Mouse (Mus musculus) frontal cortex, adult (tissue): Measurements from ENCODE around the gene Stub1.
A peak's percentile ranks its signal among the peaks of the same experiment; 100 is the strongest.

Experiments
- ATAC-seq: cut with Nextera tagmentation; 2 replicates; pipeline ENCODE4 v1.9.2; 2017; ENCODE audit warnings: mild to moderate bottlenecking, moderate library complexity, mixed read lengths; ENCODE audit not compliant: low TSS enrichment

Stub1 gene

DNA sequence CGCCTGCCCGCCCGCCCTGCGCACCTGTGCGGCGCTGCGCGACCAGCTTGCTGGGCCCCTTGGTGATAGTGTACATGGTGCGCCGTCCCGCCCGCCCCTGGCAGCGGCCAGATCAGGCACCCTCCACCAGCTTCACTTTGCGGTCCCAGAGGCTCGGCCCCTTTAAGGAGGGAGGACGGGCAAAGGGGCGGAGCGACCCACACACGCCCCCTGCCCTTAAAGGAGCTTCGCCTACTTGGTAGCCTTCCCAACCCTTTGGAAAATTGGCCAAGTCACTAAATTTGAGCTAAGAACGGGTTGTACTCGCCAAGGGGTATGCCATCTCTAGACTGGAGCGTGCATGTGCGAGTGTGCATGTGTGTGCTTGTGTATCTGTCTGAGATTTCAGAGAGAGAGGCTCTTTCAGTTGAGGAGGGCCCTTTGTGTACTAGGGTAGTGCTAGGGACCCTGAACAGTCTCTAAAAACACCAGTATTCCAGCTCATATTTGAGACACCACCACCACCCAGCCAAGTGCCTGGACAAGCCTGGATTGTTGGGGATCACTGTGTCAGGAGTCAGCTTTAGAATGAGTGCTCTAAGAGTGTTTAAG lies 35.5 kb upstream of the Stub1 start, which contains the start of gene Mcrip2:
Mcrip2 (minus strand) TSS at position 164 of the 591 bp plus-strand sequence.
- peak; percentile 86 for ATAC-seq

DNA sequence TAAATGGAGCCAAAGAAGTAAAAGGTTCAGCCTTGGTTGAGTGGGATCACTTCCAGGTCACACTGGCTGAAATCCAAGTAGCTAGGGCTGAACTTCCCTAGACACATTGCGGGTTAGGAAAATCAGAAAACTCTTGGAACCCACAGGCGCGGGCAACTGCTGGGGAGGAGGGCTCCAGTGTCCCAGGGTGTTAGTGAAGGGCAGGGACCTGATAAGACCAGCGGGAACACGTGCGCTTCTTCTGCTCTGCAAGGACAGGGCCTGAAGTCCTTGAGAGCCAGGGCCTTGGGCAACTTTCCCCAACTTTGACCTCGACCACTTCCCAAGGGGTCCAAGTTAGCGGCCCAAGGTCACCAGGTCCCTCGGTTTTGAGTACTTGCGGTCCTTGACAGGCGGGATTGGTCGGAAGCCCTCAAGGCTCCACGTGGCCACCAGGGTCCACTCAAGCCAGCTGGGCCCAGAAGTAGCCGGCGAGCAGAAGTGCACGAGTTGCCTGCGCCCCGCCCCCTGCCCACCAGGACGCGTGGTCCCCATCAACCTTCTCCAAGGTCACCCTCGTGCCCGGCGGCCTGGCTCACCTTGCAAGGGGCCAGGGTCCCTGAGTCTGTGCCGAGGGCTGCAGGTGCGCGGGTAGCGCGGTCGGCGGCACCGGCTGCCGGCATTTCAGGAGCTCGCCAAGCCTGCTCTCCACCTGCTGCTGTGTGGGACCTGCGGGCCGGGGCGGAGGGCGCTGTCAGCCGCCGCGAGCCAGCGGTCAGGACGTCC lies 34.8 kb upstream of the Stub1 start:
- ATAC-seq, result peak; percentile 9

DNA sequence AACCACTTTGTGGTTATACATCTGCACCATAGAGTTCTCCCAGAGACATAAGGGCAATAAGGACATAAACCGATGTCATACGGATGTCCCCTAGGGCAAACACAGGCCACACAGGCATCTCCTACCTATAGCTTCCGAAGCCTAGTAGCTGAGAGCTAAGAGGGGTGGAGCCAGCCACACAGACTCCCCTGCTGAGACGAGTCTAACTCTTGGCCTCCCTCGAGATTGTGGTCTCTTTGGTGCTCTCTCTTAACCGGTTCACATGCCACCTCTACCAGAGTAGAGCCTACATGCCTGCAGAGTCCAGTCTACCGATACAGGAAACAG lies 34.3 kb upstream of the Stub1 start:
- no peak for ATAC-seq

DNA sequence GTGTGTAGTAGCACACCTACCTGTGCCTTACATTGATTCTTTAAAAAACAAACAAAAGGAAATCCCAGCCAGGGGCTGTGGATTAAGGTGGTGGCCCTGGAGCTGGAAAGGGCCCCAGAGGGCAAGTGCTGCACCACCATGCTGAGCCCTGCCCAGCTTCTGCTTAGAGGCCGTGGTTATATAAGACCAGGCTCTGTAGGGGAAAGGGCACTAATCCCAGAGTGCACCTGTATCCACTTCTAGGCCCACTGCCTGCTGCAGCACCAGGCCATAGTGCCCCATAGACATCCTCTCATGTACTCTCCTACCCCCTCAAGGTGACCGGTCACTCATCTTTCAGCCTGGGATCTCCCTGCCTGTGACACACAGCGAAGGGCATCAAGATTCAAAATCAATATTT lies 33.0 kb upstream of the Stub1 start:
- ATAC-seq, result no peak

DNA sequence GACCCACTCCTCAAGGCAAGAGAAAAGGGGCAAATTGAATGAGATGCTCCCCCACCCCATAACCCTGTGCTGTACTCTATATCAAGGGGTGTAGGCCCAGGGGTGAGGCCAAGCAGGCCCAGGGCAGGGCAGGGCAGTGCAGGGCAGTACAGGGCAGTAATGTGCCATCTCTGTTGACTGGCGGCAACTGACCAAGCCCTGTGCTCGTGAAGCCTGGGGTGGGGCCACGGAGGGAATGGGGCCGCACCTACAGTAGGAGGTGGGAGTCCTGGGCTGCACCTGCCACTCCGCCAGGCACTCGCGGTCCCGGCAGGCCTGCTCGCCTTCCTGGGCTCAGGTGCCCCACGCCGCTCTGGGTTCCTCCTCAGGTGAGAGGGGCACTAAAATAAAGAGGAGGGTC lies 32.1 kb upstream of the Stub1 start:
- no peak for ATAC-seq

DNA sequence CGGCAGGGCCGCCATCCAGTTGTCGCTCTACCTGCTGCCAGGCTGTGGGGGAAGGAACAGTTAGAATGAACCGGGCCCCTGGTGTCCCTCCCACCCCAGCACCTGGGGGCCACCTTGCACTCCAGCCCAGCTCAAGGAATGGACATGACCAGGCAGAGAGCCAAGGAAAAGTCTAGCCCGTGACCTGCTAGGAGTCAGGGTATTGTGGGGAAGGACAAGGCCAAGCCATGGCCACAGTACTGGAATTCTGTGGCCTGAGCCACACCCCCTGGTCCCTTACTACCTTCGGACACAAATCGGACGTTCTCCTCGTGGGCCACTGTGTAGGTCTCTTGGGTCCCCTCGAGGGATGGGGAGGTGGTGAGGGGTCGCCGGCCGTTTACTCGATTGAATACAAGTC lies 31.1 kb upstream of the Stub1 start:
- no peak for ATAC-seq

DNA sequence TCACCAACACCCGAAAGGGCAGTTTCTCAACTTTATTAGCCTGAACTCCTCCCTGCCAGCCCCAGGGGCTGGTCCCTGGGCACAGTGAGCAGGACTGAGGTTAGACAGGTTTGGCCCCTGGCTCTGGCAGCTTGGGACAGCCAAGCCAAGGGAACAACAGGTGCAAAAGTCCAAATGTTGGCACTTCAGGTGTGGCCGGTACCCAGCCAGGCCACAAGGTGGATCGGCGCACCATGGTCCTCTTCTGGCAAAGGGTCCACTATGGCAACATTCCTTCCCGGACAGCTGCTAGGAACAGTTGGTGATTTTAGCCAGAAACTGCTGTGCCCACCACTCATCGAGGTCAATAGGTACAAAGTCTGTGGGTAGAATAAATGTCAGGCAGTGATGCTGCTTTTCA lies 30.5 kb upstream of the Stub1 start:
- no peak for ATAC-seq

DNA sequence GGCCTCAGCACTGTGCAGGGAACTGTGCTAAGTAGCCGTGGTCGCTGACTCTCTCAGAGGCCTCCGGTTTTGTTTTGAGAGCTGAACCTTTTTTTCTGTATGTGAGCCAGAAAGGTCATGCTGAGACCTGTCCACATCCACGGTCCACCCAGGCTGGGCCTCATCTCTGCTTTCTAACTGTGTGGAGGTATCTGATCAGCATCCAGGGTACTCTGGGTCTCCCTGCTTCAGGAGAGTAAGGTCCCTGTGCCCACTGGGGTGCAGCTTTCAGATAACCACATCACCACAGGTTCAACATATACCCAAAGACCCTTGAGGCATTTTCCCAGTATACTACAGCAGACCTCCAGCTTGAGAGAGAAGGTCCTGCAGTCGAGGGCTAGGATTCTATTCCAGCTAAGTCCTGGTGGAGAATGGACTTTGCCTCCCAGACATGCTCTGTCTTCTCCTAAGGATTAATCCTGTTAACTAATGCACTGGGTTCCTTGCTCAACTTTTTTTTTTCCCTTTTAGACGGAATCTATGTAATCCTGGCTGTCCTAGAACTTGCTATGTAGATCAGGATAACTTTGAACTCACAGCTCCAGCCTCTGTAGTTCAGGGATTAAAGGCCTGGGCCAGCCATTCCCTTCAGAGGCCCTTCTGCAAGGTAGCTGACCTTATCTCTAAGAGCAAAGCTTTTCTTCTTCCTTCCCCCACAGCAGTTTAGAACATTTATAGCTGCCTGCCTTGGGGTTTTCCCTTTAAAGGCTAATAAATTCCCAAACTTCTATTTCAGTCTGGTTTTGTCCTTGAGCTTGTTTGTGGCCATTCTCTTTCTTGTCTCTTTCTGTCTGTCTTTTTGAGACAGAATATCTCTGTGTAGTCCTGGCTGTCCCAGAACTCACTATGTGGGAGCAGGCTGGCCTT lies 28.8 kb upstream of the Stub1 start:
- ATAC-seq, result peak; percentile 20; the same call in 1 of the 2 replicates

DNA sequence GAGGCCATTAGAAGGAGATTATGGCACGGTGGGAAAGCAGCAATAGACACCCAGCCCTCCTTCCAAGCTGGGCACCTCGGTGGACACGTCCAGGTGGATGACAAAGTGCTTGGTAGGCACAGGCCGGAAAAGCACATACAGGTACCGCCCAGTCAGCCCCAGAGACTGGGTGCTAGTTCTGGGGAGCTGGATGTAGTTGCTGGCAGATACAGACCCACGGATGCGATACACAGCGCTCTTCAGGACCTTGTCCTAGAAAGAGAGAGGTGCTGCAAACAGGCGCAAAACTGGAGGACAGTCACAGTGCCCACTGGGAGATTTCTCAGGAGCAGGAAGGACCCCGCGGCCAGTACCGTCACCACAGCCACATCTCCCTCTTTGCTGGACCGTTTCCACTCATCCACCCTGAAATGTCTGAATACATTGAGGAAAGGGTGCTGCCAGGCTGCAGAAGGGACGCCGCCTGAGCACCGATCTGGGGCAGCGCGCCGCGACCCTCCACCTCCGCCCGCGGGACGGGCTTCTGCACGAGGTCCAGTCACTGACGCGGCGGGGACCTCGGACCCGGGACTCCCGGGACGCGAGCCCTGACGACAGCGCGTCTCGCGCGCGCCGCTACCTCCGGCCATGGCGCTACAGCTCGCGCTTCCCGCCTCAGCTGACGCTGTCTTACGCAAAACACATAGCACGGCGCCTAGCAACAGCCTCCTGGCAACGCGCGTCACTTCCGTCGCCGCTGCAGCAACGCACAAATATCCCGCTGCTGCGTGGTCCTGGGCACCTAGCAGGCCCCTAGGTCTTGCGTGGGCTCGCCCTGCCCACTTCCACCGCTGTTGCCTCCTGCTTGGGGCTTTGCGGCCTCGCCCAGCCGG lies 27.9 kb upstream of the Stub1 start, which contains the start of gene Wdr90:
Wdr90 (minus strand) TSS at position 670 of the 872 bp plus-strand sequence.
- peak; percentile 97 for ATAC-seq

DNA sequence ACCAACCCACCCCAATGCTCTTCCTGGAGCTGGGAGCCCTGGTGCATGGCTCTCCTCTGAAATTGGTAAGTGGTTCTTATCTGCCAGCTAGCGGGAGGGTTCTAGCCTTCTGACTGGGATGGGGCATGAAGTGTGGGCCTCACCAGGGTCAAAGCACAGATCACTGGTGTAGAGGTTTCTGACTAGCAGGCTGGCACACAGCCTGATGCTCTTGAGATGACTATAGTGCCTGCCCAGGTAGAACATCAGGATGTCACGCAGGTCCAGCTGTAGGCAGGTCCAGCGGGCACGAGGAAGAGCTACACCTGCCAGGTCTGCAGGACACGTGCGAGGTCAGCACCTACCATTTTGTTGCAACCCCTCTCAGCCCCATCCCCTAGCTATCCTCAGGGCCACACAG lies 27.0 kb upstream of the Stub1 start:
- ATAC-seq, result no peak

DNA sequence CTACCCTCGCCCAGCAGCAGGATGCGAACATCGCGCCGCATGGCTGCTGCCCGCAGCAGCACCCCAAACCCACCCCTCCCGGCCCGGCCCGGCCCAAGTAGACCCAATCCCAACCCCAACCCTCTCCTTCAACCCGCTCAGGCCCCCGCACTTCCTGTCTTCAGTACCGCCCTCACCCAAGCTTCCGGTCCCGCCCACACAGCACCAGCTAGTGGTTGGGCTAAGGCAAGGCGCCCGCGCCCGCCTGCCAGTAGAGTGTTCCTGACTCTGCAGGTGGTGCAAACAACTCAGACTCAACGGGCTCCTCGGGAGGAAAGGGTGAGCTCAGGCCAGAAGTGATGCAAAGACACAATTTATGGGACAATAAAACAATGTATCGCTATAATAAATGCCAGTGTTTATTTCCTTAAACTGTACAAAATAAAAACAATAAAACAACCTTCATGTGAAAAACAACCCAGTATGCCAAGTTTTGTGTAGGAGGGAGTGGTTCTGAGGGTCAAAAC lies 11.2 kb upstream of the Stub1 start, which contains the start of gene Rhot2:
Rhot2 (minus strand) TSS at position 456 of the 506 bp plus-strand sequence.
- ATAC-seq, result peak; percentile 95

DNA sequence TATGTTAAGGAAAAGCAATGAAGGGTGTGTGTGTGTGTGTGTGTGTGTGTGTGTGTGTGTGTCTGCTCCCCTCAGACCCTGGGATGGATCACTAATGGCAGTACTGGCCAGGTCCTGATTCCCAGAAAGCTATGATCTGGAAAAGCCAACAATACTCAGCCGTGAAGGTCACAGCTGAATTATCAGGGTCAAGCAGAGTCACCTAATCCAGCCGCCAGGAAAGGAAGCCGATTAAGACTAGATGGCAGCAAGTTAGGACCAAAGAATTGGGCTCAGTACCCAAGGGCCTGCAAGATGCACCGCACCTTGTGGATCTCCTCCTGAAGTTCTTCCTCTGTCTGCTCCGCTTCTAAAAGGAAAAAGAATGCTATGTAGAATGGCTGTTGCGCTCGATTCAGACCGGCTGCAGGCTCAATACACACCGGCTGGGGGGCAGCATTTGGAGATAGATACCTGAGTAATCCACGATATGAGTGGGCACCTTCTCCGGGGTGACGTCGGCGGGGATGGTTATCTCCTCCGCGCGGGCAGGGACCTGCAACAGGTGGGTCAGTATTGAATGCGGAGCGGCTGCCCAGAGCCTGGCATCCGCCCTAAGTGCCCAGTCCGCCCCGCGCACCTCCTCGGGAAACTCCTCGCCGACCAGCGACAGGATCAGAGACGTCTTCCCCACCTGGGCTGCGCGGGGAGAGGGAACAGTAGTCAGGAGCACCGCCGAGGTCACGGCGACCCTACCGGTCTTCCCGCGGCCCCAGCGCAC lies 10.6 kb upstream of the Stub1 start:
- 0 out of 2 replicates have a peak, but pooled peaks have one; percentile 5 for ATAC-seq

DNA sequence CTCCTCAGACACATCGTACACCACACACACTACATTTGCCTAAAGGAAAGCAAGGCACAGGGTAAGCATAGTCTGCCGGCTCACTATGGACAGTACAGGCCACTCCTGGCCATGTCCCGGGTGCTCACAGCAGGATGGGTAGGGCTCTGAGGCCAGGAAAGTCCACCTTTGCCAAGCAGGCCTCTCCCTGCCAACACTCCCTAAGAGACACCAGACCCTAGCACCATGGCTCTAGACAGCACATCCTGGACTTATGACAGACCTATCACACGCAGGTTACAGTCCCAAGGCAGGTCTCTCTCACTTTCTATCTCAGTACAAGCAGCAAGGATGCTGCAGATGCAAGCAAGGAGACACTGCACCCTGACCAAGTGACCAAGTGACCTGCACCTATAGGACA lies 9.9 kb upstream of the Stub1 start:
- no peak for ATAC-seq

DNA sequence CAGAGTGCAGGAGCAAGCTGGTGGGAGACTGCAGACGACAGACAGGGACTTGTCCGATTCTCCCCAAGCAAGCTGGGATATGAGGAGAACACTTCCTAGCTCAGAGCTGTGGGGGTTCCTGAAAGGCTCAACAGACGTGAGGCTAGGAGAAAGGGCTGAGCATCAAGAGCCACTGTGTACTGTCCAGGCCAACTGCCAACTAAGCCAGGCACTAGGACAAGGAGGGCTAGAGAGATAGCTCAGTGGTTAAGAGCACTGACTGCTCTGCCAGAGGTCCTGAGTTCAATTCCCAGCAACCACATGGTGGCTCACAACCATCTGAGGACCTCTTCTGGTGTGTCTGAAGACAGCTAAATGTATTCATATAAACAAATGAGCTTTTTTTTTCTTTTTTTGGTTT lies 9.3 kb upstream of the Stub1 start:
- ATAC-seq, result no peak

DNA sequence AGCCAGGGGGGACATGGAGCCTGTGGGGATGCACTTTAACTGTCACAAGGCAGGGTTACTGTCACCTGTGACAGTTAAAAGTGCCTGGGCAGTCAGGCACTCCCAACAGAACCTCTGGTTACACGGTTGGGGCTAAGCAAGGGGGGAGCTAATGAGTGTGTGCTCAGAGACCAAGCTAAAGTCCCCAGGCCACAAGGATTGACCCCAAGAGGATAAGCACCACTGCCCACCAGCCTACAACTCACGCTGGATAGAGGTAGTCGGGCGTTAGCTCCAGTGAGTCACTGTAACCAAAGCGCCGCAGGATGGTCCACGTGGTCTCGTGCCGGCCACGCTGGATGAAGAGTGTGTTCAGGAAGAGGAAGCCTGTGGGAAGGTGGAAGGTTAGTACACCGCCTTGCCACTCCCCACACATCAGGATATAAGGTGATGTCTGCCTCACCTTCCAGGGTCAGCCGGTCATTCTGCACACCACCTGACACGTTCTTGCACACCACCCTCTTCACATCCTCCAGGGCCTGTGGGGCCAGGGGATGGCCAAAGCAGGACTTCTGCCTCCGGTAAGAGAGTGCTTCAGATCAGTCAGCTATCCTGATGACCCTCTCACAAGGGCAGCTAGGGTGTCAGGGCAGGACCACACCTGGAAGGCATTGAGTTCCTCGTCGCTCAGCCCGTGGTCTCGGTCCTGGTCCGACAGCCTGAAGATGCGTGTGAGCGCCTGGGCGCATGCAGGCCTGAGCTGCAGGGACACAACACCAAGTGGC lies 8.1 kb upstream of the Stub1 start, which contains the start of gene Gm20683:
Gm20683 (minus strand) TSS at position 647 of the 764 bp plus-strand sequence.
- ATAC-seq, result no peak

DNA sequence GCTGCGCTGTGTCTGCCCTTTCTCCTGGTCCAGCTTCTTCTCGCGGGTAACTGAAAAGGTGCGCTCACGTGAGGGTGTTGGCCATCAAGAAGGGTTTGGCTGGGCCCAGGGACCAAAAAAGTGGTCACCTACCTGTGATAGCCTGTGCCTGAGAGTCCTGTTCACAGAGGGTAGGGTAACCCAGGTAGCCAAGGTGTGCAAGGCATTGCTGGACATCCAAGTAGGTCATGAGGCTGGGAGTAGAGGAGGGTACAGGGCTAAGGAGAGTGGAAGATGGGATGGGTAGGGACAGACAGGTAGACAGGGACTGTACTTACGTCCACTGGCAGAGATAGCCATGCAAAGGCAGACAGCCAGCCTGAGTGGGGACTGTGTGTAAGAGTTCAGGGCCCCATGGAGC lies 7.3 kb upstream of the Stub1 start:
- no peak for ATAC-seq

DNA sequence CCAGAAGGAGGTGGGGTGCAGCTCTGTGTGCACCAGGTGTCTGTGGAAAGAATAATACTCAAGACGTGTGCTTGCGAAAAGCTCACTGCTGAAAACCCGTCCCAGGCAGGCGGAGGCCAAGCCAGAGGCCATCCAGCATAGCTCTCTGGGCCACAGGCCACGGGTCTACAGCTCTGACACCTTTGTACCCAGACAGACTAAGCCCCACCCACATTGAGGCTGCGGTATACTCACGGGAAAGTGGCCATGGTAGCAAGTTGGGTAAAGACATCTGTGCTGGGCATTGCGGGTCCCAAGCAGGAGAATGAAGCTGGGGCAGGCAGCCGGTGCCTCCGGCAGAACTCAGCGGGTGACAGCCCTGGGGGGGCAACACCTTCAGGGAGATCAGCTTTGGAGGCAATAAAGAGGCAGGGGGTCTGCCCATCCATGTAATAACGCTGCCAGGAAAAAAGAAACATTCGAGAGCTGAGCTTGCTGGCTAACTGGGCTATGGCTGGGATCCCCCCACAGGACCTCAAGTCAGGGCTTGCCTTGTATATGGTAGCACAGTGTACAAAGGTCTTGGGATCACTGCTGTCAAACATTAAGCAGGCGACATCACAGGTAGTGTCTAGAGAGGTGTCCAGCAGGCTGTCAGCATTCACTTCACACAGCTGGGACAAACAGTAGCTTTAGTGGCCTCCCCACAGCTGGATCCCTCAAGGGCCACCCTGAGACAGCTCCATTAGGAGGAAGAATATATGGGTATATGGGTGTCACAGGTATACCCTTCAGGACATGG lies 6.4 kb upstream of the Stub1 start:
- ATAC-seq, result no peak

DNA sequence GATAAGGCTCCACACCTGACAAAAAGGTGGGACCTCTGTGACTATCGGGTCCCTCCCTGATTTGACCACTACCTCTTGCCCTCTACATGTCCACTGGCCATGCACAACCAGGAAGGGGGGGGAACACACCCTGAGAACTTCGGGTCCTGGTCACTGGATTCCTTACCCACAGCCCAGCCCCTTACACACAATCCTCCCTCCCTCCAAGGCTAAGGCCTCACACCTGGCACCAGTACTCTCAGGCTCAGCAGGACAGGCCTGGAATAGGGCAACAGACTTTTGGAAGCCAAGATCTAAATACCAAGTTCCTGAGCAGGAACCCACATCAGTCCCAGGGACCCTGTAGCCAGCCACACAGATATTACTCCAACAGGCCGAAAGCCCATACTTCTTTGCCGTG lies 5.7 kb upstream of the Stub1 start:
- no peak for ATAC-seq

DNA sequence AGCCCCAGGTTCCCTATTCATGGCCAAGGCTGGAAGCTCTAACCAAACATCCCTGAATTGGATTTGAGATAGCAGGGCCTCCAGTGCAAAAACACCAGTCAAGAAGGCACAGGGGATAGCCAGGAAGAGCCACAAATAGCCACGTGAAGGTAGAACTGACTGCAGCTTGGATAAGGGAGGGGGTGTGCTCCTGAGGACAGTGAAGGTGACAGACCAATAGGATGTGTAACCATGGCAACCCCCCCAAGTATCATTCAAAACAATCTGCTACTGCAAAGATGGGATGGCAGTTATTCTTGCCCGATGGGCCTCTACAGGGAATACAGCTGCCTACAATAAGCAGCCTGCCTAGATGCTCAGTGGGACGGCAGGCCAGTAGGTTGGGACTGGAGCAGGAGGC lies 4.3 kb upstream of the Stub1 start:
- no peak for ATAC-seq
